Mouse (Mus musculus): ENCODE results near the gene Kctd10.

Gene Kctd10

GRCm38 (mm10) chr5:114347005-114347404 lies 33.3 kb downstream of the Kctd10 start:
- no peak for DNase-seq (ENCODE audit: low spot score in 2 of 2)

GRCm38 (mm10) chr5:114345538-114345937 lies 34.8 kb downstream of the Kctd10 start:
- DNase-seq (ENCODE audit: low spot score in 2 of 2), result no peak

- no peak for DNase-seq (ENCODE audit: low spot score in 2 of 2)
Observed at GRCm38 (mm10) chr5:114343612-114344011, 36.7 kb downstream of the Kctd10 start.

- DNase-seq (ENCODE audit: low spot score in 2 of 2), result no peak
Observed at GRCm38 (mm10) chr5:114342996-114343395, 37.3 kb downstream of the Kctd10 start.

- peak; percentile 49 to 59 for DNase-seq (ENCODE audit: low spot score in 2 of 2)
Observed at GRCm38 (mm10) chr5:114323791-114324507, 56.4 kb downstream of the Kctd10 start.

GRCm38 (mm10) chr5:114323105-114323790 lies 57.1 kb downstream of the Kctd10 start:
- DNase-seq (ENCODE audit: low spot score in 2 of 2), result no peak
